Mouse (Mus musculus): Measurements from ENCODE around the gene Map2k5. TPM values are rescaled to one million over a fixed set of nuclear protein-coding genes. Genes with fewer than 3 reads are reported as not detected.

The Map2k5 gene
- 10 to 100 TPM; 31.1 to 36.2 TPM for total RNA-seq (2023)

GRCm38 (mm10) chr9:63377270-63378142 is at the start of gene Map2k5:
Gene Map2k5, minus strand, starts transcription at chr9:63377902.

DNA sequence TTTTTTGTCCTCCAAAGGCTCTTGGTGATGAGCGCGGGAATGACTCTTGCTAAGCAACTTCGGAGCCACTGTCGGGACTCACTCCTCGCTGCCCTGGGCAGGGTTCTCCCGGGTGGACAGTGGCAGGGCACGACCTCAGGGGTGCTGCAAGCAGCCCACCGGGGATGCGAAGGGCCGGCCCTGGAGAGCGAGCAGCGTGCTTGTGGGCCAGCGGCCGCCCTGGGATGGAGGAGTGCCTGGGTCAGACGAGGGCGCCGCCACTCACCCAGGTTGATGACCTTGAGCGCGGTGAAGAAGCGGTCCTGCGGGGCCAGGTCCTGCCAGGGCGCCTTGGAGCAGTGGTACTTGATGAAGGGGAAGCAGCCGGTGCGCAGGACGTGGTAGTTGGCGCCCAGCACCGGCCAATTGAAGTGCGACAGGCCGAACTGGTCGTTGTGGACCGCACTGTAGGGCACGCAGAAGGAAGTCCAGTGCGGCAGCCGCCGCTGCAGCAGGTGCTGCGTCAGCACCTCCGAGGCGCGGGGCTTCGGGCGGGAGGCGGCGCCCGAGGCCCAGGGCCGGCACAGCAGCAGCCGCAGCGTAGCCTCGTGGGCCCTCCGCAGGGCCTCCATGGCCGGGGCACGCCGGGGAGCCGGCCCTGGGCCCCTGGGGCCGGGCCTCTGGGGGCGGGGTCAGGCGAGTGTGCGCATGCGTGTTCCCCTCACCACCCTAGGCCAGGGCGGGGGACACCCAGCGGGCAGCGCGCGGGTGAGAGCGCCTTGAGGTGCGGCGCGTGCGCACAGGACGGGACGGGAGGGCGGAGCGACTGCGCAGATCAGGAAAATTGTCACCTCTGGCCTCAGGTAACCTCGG is 21.1 kb upstream of the Map2k5 start, which contains the start of gene 2300009A05Rik:
Gene 2300009A05Rik (minus strand): TSS at position 636 of the 852 bp plus-strand sequence.

DNA sequence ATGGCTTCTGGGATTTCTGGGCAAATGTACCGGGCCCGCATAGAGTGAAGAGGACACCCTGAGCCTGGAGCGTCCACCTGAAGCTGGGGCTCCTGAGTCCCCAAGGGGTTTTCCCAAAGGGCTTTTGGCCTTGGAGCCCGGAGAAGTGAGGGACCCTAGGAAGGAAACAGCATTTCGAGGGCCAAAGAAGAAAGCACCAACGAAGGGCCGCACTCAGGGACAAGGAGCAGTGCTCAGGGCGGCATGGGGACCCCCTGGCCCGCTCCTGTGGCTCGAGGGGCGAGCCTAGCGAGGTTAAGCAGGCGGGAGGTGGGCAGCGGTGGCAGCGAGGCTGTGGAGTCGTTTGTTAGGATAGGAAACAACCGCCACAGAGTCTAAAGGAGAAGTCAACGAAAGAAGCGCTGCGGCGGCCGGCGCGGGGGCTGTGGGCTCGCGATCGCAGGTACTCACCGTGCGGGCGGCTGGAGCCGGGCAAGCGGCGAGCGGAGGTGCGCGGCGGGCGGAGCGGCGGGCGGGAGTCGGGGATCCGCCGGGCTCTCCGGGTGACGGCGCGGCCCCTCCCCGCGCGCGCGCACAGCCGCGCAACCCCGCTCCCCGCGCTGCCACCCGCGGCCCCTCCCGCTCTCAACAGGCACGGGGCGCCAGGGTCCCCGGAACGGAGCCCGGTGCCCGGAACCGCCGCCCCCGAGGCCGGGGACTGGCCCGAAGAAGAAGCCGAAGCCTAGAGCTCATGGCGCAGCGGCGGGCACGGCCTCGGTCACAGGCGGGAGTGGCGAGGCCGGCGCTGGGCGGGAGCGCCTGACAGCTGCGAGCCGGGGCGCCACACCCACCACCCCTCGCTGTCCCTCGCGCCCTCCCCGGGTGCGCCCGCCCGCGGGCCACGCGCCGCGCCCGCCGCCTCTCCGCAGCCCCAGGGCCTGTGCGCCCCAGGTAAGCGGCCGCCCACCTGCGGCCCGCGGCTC is 229.0 kb downstream of the Map2k5 start, which contains the start of gene Skor1:
Gene Skor1 (minus strand): TSS at position 552 of the 962 bp plus-strand sequence.

Other genes starting within 250 kb of the Map2k5 start
- gene Skor1, start 228.9 kb downstream of the Map2k5 start, total RNA-seq (2023) = not detected
- 10 to 100 TPM; 15.4 to 18.3 TPM for gene 2300009A05Rik, start 21.3 kb upstream of the Map2k5 start, total RNA-seq (2023)
- under 1 TPM in 1 of 2 experiments, not detected in 1; 0.15 TPM for gene Iqch, start 224.6 kb upstream of the Map2k5 start, total RNA-seq (2023)
- 10 to 100 TPM; 35.1 to 43.5 TPM for gene Aagab, start 224.8 kb upstream of the Map2k5 start, total RNA-seq (2023)